Mouse (Mus musculus): ENCODE measurements at regions not wholly inside any gene's neighbourhood (a gene's known extent, or its start where the extent isn't known, plus 50 kb on each side); places are given as distances from the start of the nearest gene placed in this dataset.
"Not testable (repeated sequence)": the region's sequence is repeated elsewhere in the genome, so short reads cannot be mapped to it uniquely, and the experiment has no call there.

DNA sequence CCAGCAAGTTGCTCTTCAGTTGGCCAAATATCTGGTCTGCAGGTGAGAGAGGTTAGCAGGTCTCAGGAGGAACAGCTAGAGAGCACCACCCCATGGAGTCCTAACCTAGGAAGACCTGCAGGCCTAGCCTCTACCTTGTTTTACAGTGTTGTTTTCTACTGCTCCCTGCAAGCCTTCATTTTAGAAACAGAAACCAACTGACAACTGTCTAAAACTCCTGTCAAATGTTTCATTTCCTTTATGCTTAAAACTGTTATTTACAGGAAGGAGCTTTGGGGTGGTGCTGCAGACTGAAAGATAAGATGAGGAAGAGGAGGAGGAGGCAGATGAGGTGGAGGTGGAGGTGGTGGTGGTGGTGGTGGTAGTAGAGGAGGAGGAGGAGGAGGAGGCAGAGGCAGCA is 96.6 kb upstream of the Selenop start:
- H3K36me3 ChIP-seq (ENCODE audit: control insufficient read depth, insufficient read depth): no peaks in the 10 kb centered on the region
- no peak overlapping the region for H3K27ac ChIP-seq (ENCODE audit: low read depth, low read length)
- no peak for ATAC-seq
- no peaks in the 10 kb centered on the region for H3K4me1 ChIP-seq (replicated peaks; ENCODE audit: control insufficient read depth, insufficient read depth, low read length)
- H3K4me2 ChIP-seq (replicated peaks; ENCODE audit: low read depth): no peak overlapping the region
- H3K27me3 ChIP-seq (replicated peaks; ENCODE audit: control insufficient read depth, insufficient read depth, low read length): no peaks in the 10 kb centered on the region
- H3K9ac ChIP-seq (ENCODE audit: low read depth, low read length): no peak overlapping the region
- no peak for TF ChIP-seq CTCF (IDR thresholded peaks at IDR 0.05; ENCODE audit: low read depth)
- H3K4me3 ChIP-seq (ENCODE audit: low read depth, low read length): no peak overlapping the region
- H3K9me3 ChIP-seq (ENCODE audit: control insufficient read depth): no peaks in the 10 kb centered on the region

GRCm38 (mm10) chr15:3174072-3174471 is 94.3 kb upstream of the Selenop start:
- no peak for ATAC-seq
- Histone ChIP-seq H3K27me3 (replicated peaks; ENCODE audit: control insufficient read depth, insufficient read depth, low read length) (no peaks in the 10 kb centered on the region), H3K4me2 (replicated peaks; ENCODE audit: low read depth) (0 out of 2 replicates have a peak overlapping the region, but pooled peaks have one; percentile 13), H3K9me3 (ENCODE audit: control insufficient read depth) (no peaks in the 10 kb centered on the region), H3K9ac (ENCODE audit: low read depth, low read length) (no peak overlapping the region), H3K4me3 (ENCODE audit: low read depth, low read length) (no peak overlapping the region), H3K27ac (ENCODE audit: low read depth, low read length) (no peak overlapping the region), H3K4me1 (replicated peaks; ENCODE audit: control insufficient read depth, insufficient read depth, low read length) (no peaks in the 10 kb centered on the region), H3K36me3 (ENCODE audit: control insufficient read depth, insufficient read depth) (no peaks in the 10 kb centered on the region)
- no peak for TF ChIP-seq CTCF (IDR thresholded peaks at IDR 0.05; ENCODE audit: low read depth)
- WGBS: 4% methylated on average over 2 of the region's 2 CpGs

DNA sequence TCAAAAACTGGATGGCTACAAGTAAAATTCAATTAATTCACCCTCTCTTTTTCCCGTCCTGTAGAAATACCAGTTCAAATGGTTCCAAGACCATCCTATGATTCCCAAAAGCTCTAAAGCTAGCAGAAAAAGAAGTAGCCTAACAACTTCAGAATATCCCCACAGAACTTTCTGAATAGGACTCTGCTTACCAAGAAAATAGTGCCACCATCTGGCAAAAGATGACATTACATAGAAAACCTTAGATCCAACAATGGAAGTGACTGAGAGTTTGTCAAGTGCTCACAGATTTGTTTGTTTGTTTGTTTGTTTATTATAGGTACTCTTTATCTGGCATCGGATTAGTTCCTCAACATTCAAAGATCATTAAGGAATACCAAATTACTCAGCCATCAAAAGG is 93.5 kb upstream of the Selenop start:
- Histone ChIP-seq H3K4me1 (replicated peaks; ENCODE audit: control insufficient read depth, insufficient read depth, low read length) (no peaks in the 10 kb centered on the region), H3K4me3 (ENCODE audit: low read depth, low read length) (no peak overlapping the region), H3K36me3 (ENCODE audit: control insufficient read depth, insufficient read depth) (no peaks in the 10 kb centered on the region), H3K27ac (ENCODE audit: low read depth, low read length) (no peak overlapping the region), H3K27me3 (replicated peaks; ENCODE audit: control insufficient read depth, insufficient read depth, low read length) (no peaks in the 10 kb centered on the region), H3K9ac (ENCODE audit: low read depth, low read length) (no peak overlapping the region), H3K4me2 (replicated peaks; ENCODE audit: low read depth) (no peak overlapping the region), H3K9me3 (ENCODE audit: control insufficient read depth) (no peaks in the 10 kb centered on the region)
- WGBS: 37% methylated on average over 2 of the region's 2 CpGs
- no peak for ATAC-seq
- TF ChIP-seq CTCF (IDR thresholded peaks at IDR 0.05; ENCODE audit: low read depth): peak; percentile 62

DNA sequence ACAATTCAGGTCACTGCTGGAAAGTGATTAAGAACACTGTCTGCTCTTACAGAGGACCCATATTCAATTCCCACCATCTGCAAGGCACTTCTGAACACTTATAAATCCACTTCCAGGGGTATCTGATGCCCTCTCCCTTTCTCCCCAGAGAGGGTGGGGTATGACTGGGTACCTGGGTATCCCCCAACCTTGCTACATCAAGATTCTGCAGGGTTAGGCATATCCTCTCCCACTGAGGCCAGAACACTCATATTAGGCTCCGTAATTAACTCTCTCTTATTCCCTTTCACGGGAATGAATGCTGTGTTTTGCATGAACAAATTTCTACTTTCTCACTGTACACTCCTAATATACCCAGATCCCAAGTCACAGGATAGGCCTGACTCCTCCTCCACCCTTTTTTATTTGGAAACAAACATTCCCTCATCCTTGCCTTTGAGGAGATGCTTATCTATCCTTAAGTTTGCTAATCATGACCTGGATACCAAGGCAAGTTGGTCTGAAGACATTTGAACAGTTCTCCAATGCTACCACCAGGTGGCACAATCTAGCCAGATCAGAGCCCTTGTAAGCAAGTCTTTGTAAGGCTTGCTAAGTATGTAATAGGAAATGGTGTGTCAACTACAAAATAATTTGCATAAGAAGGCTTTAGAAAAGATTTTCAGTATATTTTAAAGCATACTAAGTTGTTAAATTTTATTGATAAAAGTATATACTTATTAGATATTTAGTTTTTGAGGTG is 66.3 kb upstream of the Selenop start:
- H3K27me3 ChIP-seq (replicated peaks; ENCODE audit: control insufficient read depth, insufficient read depth, low read length): no peaks in the 10 kb centered on the region
- no peaks in the 10 kb centered on the region for H3K9me3 ChIP-seq (ENCODE audit: control insufficient read depth)
- H3K27ac ChIP-seq (ENCODE audit: low read depth, low read length): no peak overlapping the region
- 91% methylated on average over 2 of the region's 2 CpGs for WGBS
- no peak overlapping the region for H3K4me2 ChIP-seq (replicated peaks; ENCODE audit: low read depth)
- H3K36me3 ChIP-seq (ENCODE audit: control insufficient read depth, insufficient read depth): no peaks in the 10 kb centered on the region
- no peaks in the 10 kb centered on the region for H3K4me1 ChIP-seq (replicated peaks; ENCODE audit: control insufficient read depth, insufficient read depth, low read length)
- H3K4me3 ChIP-seq (ENCODE audit: low read depth, low read length): no peak overlapping the region
- peak; percentile 90 for TF ChIP-seq CTCF (IDR thresholded peaks at IDR 0.05; ENCODE audit: low read depth)
- no peak overlapping the region for H3K9ac ChIP-seq (ENCODE audit: low read depth, low read length)
- ATAC-seq: no peak

GRCm38 (mm10) chr15:3205522-3205921 is 62.8 kb upstream of the Selenop start:
- Histone ChIP-seq H3K4me3 (ENCODE audit: low read depth, low read length) (no peak overlapping the region), H3K9ac (ENCODE audit: low read depth, low read length) (no peak overlapping the region), H3K4me1 (replicated peaks; ENCODE audit: control insufficient read depth, insufficient read depth, low read length) (no peaks in the 10 kb centered on the region), H3K27me3 (replicated peaks; ENCODE audit: control insufficient read depth, insufficient read depth, low read length) (no peaks in the 10 kb centered on the region), H3K27ac (ENCODE audit: low read depth, low read length) (no peak overlapping the region), H3K9me3 (ENCODE audit: control insufficient read depth) (no peaks in the 10 kb centered on the region), H3K36me3 (ENCODE audit: control insufficient read depth, insufficient read depth) (no peaks in the 10 kb centered on the region), H3K4me2 (replicated peaks; ENCODE audit: low read depth) (no peak overlapping the region)
- 78% methylated on average over 6 of the region's 6 CpGs for WGBS
- ATAC-seq: no peak
- TF ChIP-seq CTCF (IDR thresholded peaks at IDR 0.05; ENCODE audit: low read depth): no peak

- H3K27ac ChIP-seq (ENCODE audit: low read depth, low read length); H3K36me3 ChIP-seq (ENCODE audit: control insufficient read depth, insufficient read depth); H3K4me1 ChIP-seq (replicated peaks; ENCODE audit: control insufficient read depth, insufficient read depth, low read length); H3K27me3 ChIP-seq (replicated peaks; ENCODE audit: control insufficient read depth, insufficient read depth, low read length); H3K9ac ChIP-seq (ENCODE audit: low read depth, low read length); ATAC-seq; H3K4me3 ChIP-seq (ENCODE audit: low read depth, low read length); H3K4me2 ChIP-seq (replicated peaks; ENCODE audit: low read depth); H3K9me3 ChIP-seq (ENCODE audit: control insufficient read depth): not testable (repeated sequence)
- 47% methylated on average over 6 of the region's 6 CpGs for WGBS
Observed at GRCm38 (mm10) chr15:3206076-3206475, 62.3 kb upstream of the Selenop start.

- Histone ChIP-seq H3K9ac (ENCODE audit: low read depth, low read length) (no peak overlapping the region), H3K36me3 (ENCODE audit: control insufficient read depth, insufficient read depth) (no peaks in the 10 kb centered on the region), H3K9me3 (ENCODE audit: control insufficient read depth) (no peaks in the 10 kb centered on the region), H3K4me3 (ENCODE audit: low read depth, low read length) (no peak overlapping the region), H3K27me3 (replicated peaks; ENCODE audit: control insufficient read depth, insufficient read depth, low read length) (no peaks in the 10 kb centered on the region), H3K4me2 (replicated peaks; ENCODE audit: low read depth) (no peak overlapping the region), H3K27ac (ENCODE audit: low read depth, low read length) (no peak overlapping the region), H3K4me1 (replicated peaks; ENCODE audit: control insufficient read depth, insufficient read depth, low read length) (0 out of 2 replicates have a peak, but pooled peaks cover 2% of the 10 kb centered on the region)
- ATAC-seq: no peak
- 0% methylated on average over 4 of the region's 4 CpGs for WGBS
- TF ChIP-seq CTCF (IDR thresholded peaks at IDR 0.05; ENCODE audit: low read depth): peak; percentile 84
Observed at GRCm38 (mm10) chr15:3213721-3214120, 54.6 kb upstream of the Selenop start.

Data from intestine, postnatal 0 days (tissue).